Comparison of ENCODE assay signal across 16 mouse cellular contexts in genomic region chr6:119137768-119138167, GRCm38 (mm10). TPM values are rescaled to one million over a fixed set of nuclear protein-coding genes. Genes with fewer than 3 reads are reported as not detected.
DNase-seq lines count a peak whose midpoint lies in the region; ATAC-seq and TF ChIP-seq lines count a peak whose summit lies in the region.
"Had no signal": no experiment of that assay in that cellular context is flagged by ENCODE, and none has a peak within 500 bp of the region (broad histone marks: within the 10 kb centered on the region; RNA-seq: fewer than 3 reads in every experiment).

No protein-coding gene starts in this region.

- no peaks in the 10 kb centered on the region for H3K27me3 ChIP-seq in liver, postnatal 0 days (ENCODE audit: insufficient read depth, low read length)
- H3K27me3 ChIP-seq in stomach, postnatal 0 days (ENCODE audit: control insufficient read depth, insufficient read depth, low read length): no peaks in the 10 kb centered on the region
- no peaks in the 10 kb centered on the region for H3K27me3 ChIP-seq in neural tube, embryonic 15.5 days (replicated peaks)
- H3K27me3 ChIP-seq: forebrain, embryonic 15.5 days; hindbrain, embryonic 15.5 days had no signal

- DNase-seq in adrenal gland, adult 8-10 months: peak; percentile 14
- no peak for DNase-seq in adrenal gland, adult 18-20 months (ENCODE audit: low spot score in 2 of 2)
- DNase-seq in lung, adult 18-20 months: peak; percentile 23 to 63
- no peak for DNase-seq in lung, adult 2 months
- DNase-seq in liver, postnatal 0 days: peak; percentile 48
- no peak for DNase-seq in stomach, postnatal 0 days (ENCODE audit: low spot score)
- no peak for DNase-seq in right cerebral cortex, postnatal 14 days
- DNase-seq: cerebellum, adult 11-12 months; gastrocnemius, adult 2 months; heart, postnatal 10 days; kidney, adult 18-20 months; right cerebral cortex, postnatal 25 days; thymus, adult 2 months had no signal

- H3K27ac ChIP-seq in liver, postnatal 0 days (ENCODE audit: low read depth): no peak overlapping the region
- no peak overlapping the region for H3K27ac ChIP-seq in stomach, postnatal 0 days (replicated peaks)
- H3K27ac ChIP-seq in neural tube, embryonic 15.5 days (replicated peaks): no peak overlapping the region
- H3K27ac ChIP-seq: forebrain, embryonic 15.5 days; gastrocnemius, adult 2 months; hindbrain, embryonic 15.5 days had no signal

- no peak overlapping the region for H3K4me2 ChIP-seq in liver, postnatal 0 days (ENCODE audit: low read depth, low read length)
- no peak overlapping the region for H3K4me2 ChIP-seq in stomach, postnatal 0 days (replicated peaks; ENCODE audit: low read depth)
- H3K4me2 ChIP-seq in neural tube, embryonic 15.5 days: no peak overlapping the region
- H3K4me2 ChIP-seq: forebrain, embryonic 15.5 days; hindbrain, embryonic 15.5 days had no signal

- H3K9ac ChIP-seq in liver, postnatal 0 days (replicated peaks): no peak overlapping the region
- H3K9ac ChIP-seq in stomach, postnatal 0 days (ENCODE audit: low read length): no peak overlapping the region
- H3K9ac ChIP-seq in neural tube, embryonic 15.5 days (replicated peaks): no peak overlapping the region
- H3K9ac ChIP-seq: forebrain, embryonic 15.5 days; hindbrain, embryonic 15.5 days had no signal

- ATAC-seq in liver, postnatal 0 days: peak; percentile 78
- ATAC-seq in stomach, postnatal 0 days (ENCODE audit: low FRiP score, low TSS enrichment): peak; percentile 51; the same call in 1 of the 2 replicates
- ATAC-seq in neural tube, embryonic 15.5 days (ENCODE audit: low FRiP score): no peak
- ATAC-seq: forebrain, embryonic 15.5 days had no signal

- H3K4me1 ChIP-seq in lung, adult 2 months (ENCODE audit: control insufficient read depth, insufficient read depth, low read length): 0 out of 2 replicates have a peak, but pooled peaks cover 2% of the 10 kb centered on the region
- H3K4me1 ChIP-seq in liver, postnatal 0 days (ENCODE audit: insufficient read depth): peaks cover 9% of the 10 kb centered on the region; the same call in 1 of the 2 replicates
- no peaks in the 10 kb centered on the region for H3K4me1 ChIP-seq in stomach, postnatal 0 days (replicated peaks; ENCODE audit: control insufficient read depth, insufficient read depth)
- 0 out of 2 replicates have a peak, but pooled peaks cover 2% of the 10 kb centered on the region for H3K4me1 ChIP-seq in neural tube, embryonic 15.5 days
- H3K4me1 ChIP-seq: forebrain, embryonic 15.5 days; hindbrain, embryonic 15.5 days had no signal

- no peak for TF ChIP-seq EP300 in liver, postnatal 0 days (IDR thresholded peaks at IDR 0.05; ENCODE audit: low read depth)
- no peak for TF ChIP-seq EP300 in stomach, postnatal 0 days (optimal IDR thresholded peaks at IDR 0.05)

- no peaks in the 10 kb centered on the region for H3K9me3 ChIP-seq in liver, postnatal 0 days (ENCODE audit: low read length)
- no peaks in the 10 kb centered on the region for H3K9me3 ChIP-seq in stomach, postnatal 0 days (ENCODE audit: control insufficient read depth, low read length)
- H3K9me3 ChIP-seq in neural tube, embryonic 15.5 days (replicated peaks): no peaks in the 10 kb centered on the region
- H3K9me3 ChIP-seq: forebrain, embryonic 15.5 days; hindbrain, embryonic 15.5 days had no signal

- H3K4me3 ChIP-seq in lung, adult 2 months (replicated peaks; ENCODE audit: extremely low read depth, low read depth, low read length): no peak overlapping the region
- H3K4me3 ChIP-seq in liver, postnatal 0 days (ENCODE audit: low read depth, low read length): no peak overlapping the region
- no peak overlapping the region for H3K4me3 ChIP-seq in stomach, postnatal 0 days (ENCODE audit: low read depth, low read length)
- no peak overlapping the region for H3K4me3 ChIP-seq in neural tube, embryonic 15.5 days (replicated peaks)
- H3K4me3 ChIP-seq: forebrain, embryonic 15.5 days; gastrocnemius, adult 2 months; hindbrain, embryonic 15.5 days had no signal

- no peak for TF ChIP-seq POLR2A in lung, adult 2 months (IDR thresholded peaks at IDR 0.05; ENCODE audit: borderline replicate concordance, extremely low read depth, low read depth, low read length)

- WGBS in lung, adult 2 months: 59% methylated on average over 10 of the region's 10 CpGs
- 61% methylated on average over 10 of the region's 10 CpGs for WGBS in liver, postnatal 0 days (ENCODE audit: insufficient replicate concordance)
- 77% methylated on average over 10 of the region's 10 CpGs for WGBS in stomach, postnatal 0 days
- WGBS in neural tube, embryonic 15.5 days: 79% methylated on average over 10 of the region's 10 CpGs

- no peaks in the 10 kb centered on the region for H3K36me3 ChIP-seq in liver, postnatal 0 days (replicated peaks; ENCODE audit: insufficient read depth, low read length)
- no peaks in the 10 kb centered on the region for H3K36me3 ChIP-seq in stomach, postnatal 0 days (ENCODE audit: control insufficient read depth, insufficient read depth, low read length)
- H3K36me3 ChIP-seq in neural tube, embryonic 15.5 days: no peaks in the 10 kb centered on the region
- H3K36me3 ChIP-seq: forebrain, embryonic 15.5 days; hindbrain, embryonic 15.5 days had no signal

- no peak for TF ChIP-seq CTCF in lung, adult 2 months (IDR thresholded peaks at IDR 0.05; ENCODE audit: insufficient read depth, low read length)
- no peak for TF ChIP-seq CTCF in liver, postnatal 0 days (IDR thresholded peaks at IDR 0.05; ENCODE audit: low read depth)
- TF ChIP-seq CTCF in stomach, postnatal 0 days (IDR thresholded peaks at IDR 0.05; ENCODE audit: low read depth): no peak

RNA-seq across cellular contexts. Expression of gene Dcp1b, which starts 37.3 kb away (rescaled TPM):
- total RNA-seq in adrenal gland, adult 8-10 months (2022): 10 to 100 TPM; 12.6 to 26.1 (median 20.7) TPM
- 10 to 100 TPM in 1 of 2 experiments, 1 to 10 TPM in 1; 7.9 to 10.7 TPM for total RNA-seq in adrenal gland, adult 18-20 months (2021)
- polyA plus RNA-seq in lung, adult 2 months (2012; rRNA removed): 19.6 TPM in 2 replicates
- 4.1 and 4.5 TPM in 2 replicates for polyA plus RNA-seq in liver, postnatal 0 days (2015; fragmentation: Nextera tagmentation; extraction: Ambion mirVana)
- 4.8 and 5.3 TPM in 2 replicates for polyA plus RNA-seq in stomach, postnatal 0 days (2015; fragmentation: Nextera tagmentation; extraction: Ambion mirVana)
- 11.0 and 11.3 TPM in 2 replicates for polyA plus RNA-seq in neural tube, embryonic 15.5 days (2015; fragmentation: Nextera tagmentation; extraction: Ambion mirVana)

RNA-seq across cellular contexts. Expression of gene Cacna1c, which starts 58.5 kb away (rescaled TPM):
- total RNA-seq in adrenal gland, adult 8-10 months (2022): 100 to 1,000 TPM in 3 of 4 experiments, 10 to 100 TPM in 1; 97.1 to 218 (median 127) TPM
- 10 to 100 TPM; 66.4 to 84.0 TPM for total RNA-seq in adrenal gland, adult 18-20 months (2021)
- 11.3 and 16.3 TPM in 2 replicates for polyA plus RNA-seq in lung, adult 2 months (2012; rRNA removed)
- polyA plus RNA-seq in liver, postnatal 0 days (2015; fragmentation: Nextera tagmentation; extraction: Ambion mirVana): 0.14 and 0.23 TPM in 2 replicates
- 2.0 and 2.3 TPM in 2 replicates for polyA plus RNA-seq in stomach, postnatal 0 days (2015; fragmentation: Nextera tagmentation; extraction: Ambion mirVana)
- 7.1 and 7.4 TPM in 2 replicates for polyA plus RNA-seq in neural tube, embryonic 15.5 days (2015; fragmentation: Nextera tagmentation; extraction: Ambion mirVana)

Comparison
In these comparisons a context has a peak if more than half of its experiments do, and no peak if none do; other contexts are left out.
1. DNase-seq: peak in adrenal gland, adult 8-10 months (single experiment), lung, adult 18-20 months (2 of 2) and liver, postnatal 0 days (single experiment); none in adrenal gland, adult 18-20 months (0 of 2), lung, adult 2 months (single experiment), stomach, postnatal 0 days (single experiment) and right cerebral cortex, postnatal 14 days (single experiment).